Mouse (Mus musculus) limb, embryonic 14.5 days (tissue): Measurements from ENCODE around the gene Ubap2l. TPM values are rescaled to one million over a fixed set of nuclear protein-coding genes. Genes with fewer than 3 reads are reported as not detected.

Experiments used
- ATAC-seq: fragments of 200-750 bp; cut with Nextera tagmentation; 2 replicates; pipeline ENCODE4 v1.8.0; 2017; ENCODE audit warnings: low read depth, moderate number of reproducible peaks, moderate TSS enrichment; ENCODE audit not compliant: low FRiP score
- DNase-seq: peaks from one replicate; pipeline ENCODE4 v3.0.0-alpha.2; 2015; ENCODE audit warnings: low spot score
- H3K27ac ChIP-seq: fragments of 300-500 bp; sonication (generic); replicated peaks from 2 replicates; pipeline ENCODE4 v1.5.1; 2014; ENCODE audit warnings: low read depth, mild to moderate bottlenecking, low read length, moderate library complexity, mixed read lengths
- H3K27me3 ChIP-seq: fragments of 300-500 bp; sonication (generic); 2 replicates; pipeline ENCODE4 v1.6.1; 2014; ENCODE audit warnings: low read length, mixed read lengths; ENCODE audit not compliant: control insufficient read depth, insufficient read depth
- H3K36me3 ChIP-seq: fragments of 300-500 bp; sonication (generic); 2 replicates; pipeline ENCODE4 v1.6.1; 2014; ENCODE audit warnings: mild to moderate bottlenecking, low read length, moderate library complexity, mixed read lengths; ENCODE audit not compliant: control insufficient read depth, insufficient read depth
- H3K4me1 ChIP-seq: fragments of 300-500 bp; sonication (generic); 2 replicates; pipeline ENCODE4 v1.6.1; 2014; ENCODE audit warnings: antibody characterized with exemption, low read length, mixed read lengths; ENCODE audit not compliant: control insufficient read depth, insufficient read depth
- H3K4me2 ChIP-seq: fragments of 300-500 bp; sonication (generic); replicated peaks from 2 replicates; pipeline ENCODE4 v1.6.1; 2014; ENCODE audit warnings: low read depth, mild to moderate bottlenecking, low read length, moderate library complexity; ENCODE audit not compliant: severe bottlenecking
- H3K4me3 ChIP-seq: fragments of 300-500 bp; sonication (generic); replicated peaks from 2 replicates; pipeline ENCODE4 v1.5.1; 2014; ENCODE audit warnings: low read length
- H3K9ac ChIP-seq: fragments of 300-500 bp; sonication (generic); 2 replicates; pipeline ENCODE4 v1.6.1; 2014; ENCODE audit warnings: mild to moderate bottlenecking, low read depth, low read length, moderate library complexity; ENCODE audit not compliant: severe bottlenecking
- H3K9me3 ChIP-seq: fragments of 300-500 bp; sonication (generic); 2 replicates; pipeline ENCODE4 v1.6.1; 2016; ENCODE audit warnings: low read length; ENCODE audit not compliant: control insufficient read depth
- POLR2A ChIP-seq: fragments of 200-500 bp; IDR thresholded peaks from 2 replicates; pipeline ENCODE4 v1.8.0; 2012; ENCODE audit warnings: inconsistent platforms, mild to moderate bottlenecking, moderate library complexity, borderline replicate concordance; ENCODE audit not compliant: insufficient read depth, insufficient read length; ENCODE audit errors: extremely low read depth
- WGBS: fragments of 180-500 bp; shearing (Covaris S2); extraction: QIAGEN DNeasy Blood & Tissue Kit; methylation state at CpG from one replicate; pipeline ENCODE4 v1.1.7; 2014; 5-methylcytosine and 5-hydroxymethylcytosine counted together
- polyA plus RNA-seq, 2 experiments: library from polyadenylated mRNA; depleted of rRNA in 1 of 2; stranded (reverse) in 1 of 2; unstranded in 1 of 2; fragments of >200 nt; fragmentation: Nextera tagmentation in 1 of 2; extraction: Ambion mirVana in 1 of 2; gene quantifications; 2 replicates each; pipeline versions ENCODE4 v1.2.1 to v1.2.3; 2012 to 2014

Ubap2l gene
- polyA plus RNA-seq, 2 experiments, result 205 to 214 TPM

DNA sequence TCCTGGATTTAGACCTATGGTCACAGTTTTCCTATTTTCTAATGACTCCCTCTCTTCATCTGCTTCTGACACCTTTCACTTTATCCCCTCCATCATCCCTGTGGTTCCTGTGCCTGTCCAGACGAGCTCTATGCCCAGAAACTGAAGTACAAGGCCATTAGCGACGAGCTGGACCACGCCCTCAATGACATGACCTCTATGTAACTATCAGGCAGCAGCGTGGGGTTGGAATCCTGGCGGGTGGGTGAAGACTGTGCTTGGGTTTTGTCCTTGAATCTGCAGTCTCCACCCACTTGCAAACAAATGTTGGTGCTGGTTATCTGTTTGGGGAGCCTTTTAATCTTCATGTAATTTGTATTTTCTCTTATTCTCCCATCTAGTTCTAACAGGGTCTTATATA, 38.5 kb upstream of the Ubap2l start:
- Histone ChIP-seq H3K27ac (no peak overlapping the region), H3K4me2 (no peak overlapping the region), H3K36me3 (peaks cover 97% of the 10 kb centered on the region), H3K4me1 (no peaks in the 10 kb centered on the region), H3K4me3 (no peak overlapping the region), H3K27me3 (no peaks in the 10 kb centered on the region), H3K9me3 (no peaks in the 10 kb centered on the region), H3K9ac (no peak overlapping the region)
- no peak for ATAC-seq
- no peak for TF ChIP-seq POLR2A
- WGBS, result 84% methylated on average over 6 of the region's 6 CpGs
- no peak for DNase-seq

GRCm38 (mm10) chr3:90088617-90089016, 36.2 kb upstream of the Ubap2l start:
- no peak for TF ChIP-seq POLR2A
- DNase-seq, result no peak
- no peak overlapping the region for H3K27ac ChIP-seq

GRCm38 (mm10) chr3:90086068-90086467, 33.6 kb upstream of the Ubap2l start:
- H3K9me3 ChIP-seq, result no peaks in the 10 kb centered on the region
- ATAC-seq, result no peak
- H3K9ac ChIP-seq, result no peak overlapping the region
- no peak overlapping the region for H3K4me3 ChIP-seq
- TF ChIP-seq POLR2A, result no peak
- peaks cover 65% of the 10 kb centered on the region for H3K36me3 ChIP-seq
- no peak overlapping the region for H3K27ac ChIP-seq
- DNase-seq, result no peak
- no peaks in the 10 kb centered on the region for H3K27me3 ChIP-seq
- peaks cover 32% of the 10 kb centered on the region for H3K4me1 ChIP-seq
- H3K4me2 ChIP-seq, result no peak overlapping the region
- WGBS, result 89% methylated on average over 5 of the region's 5 CpGs

More at GRCm38 (mm10) chr3:90088617-90089016, 36.2 kb upstream of the Ubap2l start:
- WGBS, result 92% methylated on average over 2 of the region's 2 CpGs
- ATAC-seq, result no peak
- H3K9me3 ChIP-seq, result no peaks in the 10 kb centered on the region
- peaks cover 85% of the 10 kb centered on the region for H3K36me3 ChIP-seq
- no peak overlapping the region for H3K4me3 ChIP-seq
- H3K27me3 ChIP-seq, result no peaks in the 10 kb centered on the region
- no peak overlapping the region for H3K4me2 ChIP-seq
- H3K4me1 ChIP-seq, result peaks cover 12% of the 10 kb centered on the region; the same call in 1 of the 2 replicates
- H3K9ac ChIP-seq, result no peak overlapping the region

GRCm38 (mm10) chr3:90085281-90085680, 32.9 kb upstream of the Ubap2l start:
- H3K27ac ChIP-seq, result no peak overlapping the region
- peaks cover 34% of the 10 kb centered on the region for H3K4me1 ChIP-seq
- no peak for ATAC-seq
- no peak overlapping the region for H3K4me2 ChIP-seq
- H3K36me3 ChIP-seq, result peaks cover 57% of the 10 kb centered on the region
- no peak overlapping the region for H3K9ac ChIP-seq
- no peak overlapping the region for H3K4me3 ChIP-seq
- DNase-seq, result no peak
- TF ChIP-seq POLR2A, result no peak
- WGBS, result 91% methylated on average over 6 of the region's 6 CpGs
- no peaks in the 10 kb centered on the region for H3K27me3 ChIP-seq
- no peaks in the 10 kb centered on the region for H3K9me3 ChIP-seq

DNA sequence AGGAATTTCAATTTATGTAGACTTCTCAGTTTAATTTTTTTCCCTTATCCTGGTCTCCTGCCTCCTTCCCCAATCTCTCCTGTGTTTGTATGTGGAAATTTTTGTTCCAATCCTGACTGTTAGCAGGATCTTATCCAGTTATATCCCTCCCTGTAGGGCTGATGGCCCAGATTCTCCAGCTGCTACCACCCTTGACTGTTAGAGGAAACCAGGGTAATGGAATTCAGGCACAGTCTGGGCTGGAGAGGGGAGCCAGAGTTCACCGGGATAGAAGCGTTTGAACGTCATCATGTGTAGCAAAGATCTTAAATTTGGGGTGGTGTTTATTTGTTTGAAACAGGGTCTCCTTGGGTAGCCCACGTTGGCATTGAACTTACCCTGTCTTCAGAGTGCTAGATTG, 32.4 kb upstream of the Ubap2l start:
- ATAC-seq, result no peak
- Histone ChIP-seq H3K9me3 (no peaks in the 10 kb centered on the region), H3K4me2 (no peak overlapping the region), H3K9ac (no peak overlapping the region), H3K27me3 (no peaks in the 10 kb centered on the region), H3K36me3 (peaks cover 52% of the 10 kb centered on the region), H3K27ac (no peak overlapping the region), H3K4me1 (peaks cover 34% of the 10 kb centered on the region), H3K4me3 (no peak overlapping the region)
- WGBS, result 72% methylated on average over 4 of the region's 4 CpGs
- DNase-seq, result no peak
- no peak for TF ChIP-seq POLR2A
